Mouse (Mus musculus) embryonic facial prominence, embryonic 14.5 days (tissue): ENCODE measurements around the gene Tnk2. TPM values are rescaled to one million over a fixed set of nuclear protein-coding genes. Genes with fewer than 3 reads are reported as not detected.

Experiments used
- polyA plus RNA-seq: library from polyadenylated mRNA; unstranded; fragments of >200 nt; fragmentation: Nextera tagmentation; extraction: Ambion mirVana; gene quantifications from 2 replicates; pipeline ENCODE4 v1.2.1, GENCODE M21; 2014

Tnk2 gene
- polyA plus RNA-seq, 1 experiment from 2014 or later: 14.8 TPM

Other genes starting within 250 kb of the Tnk2 start
- gene Tm4sf19, start 243.4 kb upstream of the Tnk2 start, polyA plus RNA-seq: 0.14 TPM in 1 of 2 replicates, not detected in the other
- gene Tctex1d2, start 224.2 kb upstream of the Tnk2 start, polyA plus RNA-seq: 29.2 and 30.4 TPM in 2 replicates
- 43.2 and 45.7 TPM in 2 replicates for gene Pcyt1a, start 213.0 kb upstream of the Tnk2 start, polyA plus RNA-seq
- 0.29 TPM in 2 replicates for gene Slc51a, start 156.0 kb upstream of the Tnk2 start, polyA plus RNA-seq
- gene Zdhhc19, start 147.6 kb upstream of the Tnk2 start, polyA plus RNA-seq: not detected in 2 replicates
- gene Tfrc, start 35.0 kb upstream of the Tnk2 start, polyA plus RNA-seq: 40.2 and 40.4 TPM in 2 replicates
- 1.6 and 1.8 TPM in 2 replicates for gene Muc4, start 92.0 kb downstream of the Tnk2 start, polyA plus RNA-seq
- 0.43 and 0.79 TPM in 2 replicates for gene Muc20, start 153.6 kb downstream of the Tnk2 start, polyA plus RNA-seq
- not detected in 2 replicates for gene Smbd1, start 166.6 kb downstream of the Tnk2 start, polyA plus RNA-seq
- 136 and 141 TPM in 2 replicates for gene Fyttd1, start 233.6 kb downstream of the Tnk2 start, polyA plus RNA-seq
- 19.6 and 20.3 TPM in 2 replicates for gene Rubcn, start 233.9 kb downstream of the Tnk2 start, polyA plus RNA-seq